Mouse (Mus musculus) layer of hippocampus, postnatal 10 days (tissue): ENCODE measurements around the gene Ahcyl1. TPM values are rescaled to one million over a fixed set of nuclear protein-coding genes. Genes with fewer than 3 reads are reported as not detected.
"Not testable (repeated sequence)": the region's sequence is repeated elsewhere in the genome, so short reads cannot be mapped to it uniquely, and the experiment has no call there.

Experiments used
- DNase-seq, 2 experiments: peaks; one replicate each; pipeline ENCODE4 v3.0.0; 2021; ENCODE audit warnings: low spot score in 2 of 2
- total RNA-seq, 2 experiments: library from RNA; stranded (reverse); gene quantifications; 2 replicates each; pipeline ENCODE4 v1.2.3; 2021

Gene Ahcyl1
- total RNA-seq, 2 experiments from 2014 or later: 268 to 272 TPM

- DNase-seq: no peak
These were observed 40.2 kb downstream of the Ahcyl1 start for GRCm38 (mm10) chr3:107656151-107656550.

GRCm38 (mm10) chr3:107655491-107655890 lies 40.9 kb downstream of the Ahcyl1 start:
- no peak for DNase-seq

- DNase-seq: no peak
These were observed 41.5 kb downstream of the Ahcyl1 start for GRCm38 (mm10) chr3:107654861-107655260.

- no peak for DNase-seq
These were observed 43.4 kb downstream of the Ahcyl1 start for GRCm38 (mm10) chr3:107652968-107653367.

- DNase-seq: not testable (repeated sequence)
These were observed 46.1 kb downstream of the Ahcyl1 start for GRCm38 (mm10) chr3:107650276-107650675.

- no peak for DNase-seq
These were observed 49.4 kb downstream of the Ahcyl1 start for GRCm38 (mm10) chr3:107646947-107647346.

GRCm38 (mm10) chr3:107637606-107638172 lies 58.7 kb downstream of the Ahcyl1 start:
- no peak for DNase-seq

GRCm38 (mm10) chr3:107636236-107636635 lies 60.1 kb downstream of the Ahcyl1 start:
- no peak for DNase-seq

GRCm38 (mm10) chr3:107635836-107636235 lies 60.5 kb downstream of the Ahcyl1 start:
- no peak for DNase-seq

- no peak for DNase-seq
These were observed 62.5 kb downstream of the Ahcyl1 start for GRCm38 (mm10) chr3:107633906-107634305.

GRCm38 (mm10) chr3:107632786-107633185 lies 63.6 kb downstream of the Ahcyl1 start:
- peak in 1 of 2 experiments; percentile 9 for DNase-seq

- DNase-seq: peak; percentile 90 to 95
These were observed 64.8 kb downstream of the Ahcyl1 start, which contains the start of gene Strip1 for GRCm38 (mm10) chr3:107631523-107631958. Gene Strip1 (minus strand): TSS chr3:107631694.

GRCm38 (mm10) chr3:107630682-107631522 lies 65.5 kb downstream of the Ahcyl1 start, which contains the start of gene Gm10961:
Gene Gm10961 (plus strand): TSS chr3:107631322.
- peak; percentile 51 to 64 for DNase-seq

- no peak for DNase-seq
These were observed 66.9 kb downstream of the Ahcyl1 start for GRCm38 (mm10) chr3:107629411-107629810.

- DNase-seq: peak in 1 of 2 experiments; percentile 29
These were observed 67.8 kb downstream of the Ahcyl1 start for GRCm38 (mm10) chr3:107628551-107628950.

GRCm38 (mm10) chr3:107627641-107628040 lies 68.7 kb downstream of the Ahcyl1 start:
- peak in 1 of 2 experiments; percentile 5 for DNase-seq

- peak in 1 of 2 experiments; percentile 9 for DNase-seq
These were observed 69.6 kb downstream of the Ahcyl1 start for GRCm38 (mm10) chr3:107626751-107627150.

GRCm38 (mm10) chr3:107625536-107625935 lies 70.8 kb downstream of the Ahcyl1 start:
- no peak for DNase-seq

- peak in 1 of 2 experiments; percentile 4 for DNase-seq
These were observed 71.9 kb downstream of the Ahcyl1 start for GRCm38 (mm10) chr3:107624424-107624823.

GRCm38 (mm10) chr3:107622537-107622936 lies 73.8 kb downstream of the Ahcyl1 start:
- peak in 1 of 2 experiments; percentile 6 for DNase-seq

- DNase-seq: peak in 1 of 2 experiments; percentile 9
These were observed 74.9 kb downstream of the Ahcyl1 start for GRCm38 (mm10) chr3:107621286-107622075.
